Mouse (Mus musculus) liver, adult 2 months (tissue): ENCODE measurements around the gene Ly75.

Source experiments
- CTCF ChIP-seq: fragments of 200-500 bp; IDR thresholded peaks from 2 replicates; pipeline ENCODE4 v1.5.1; 2011; ENCODE audit warnings: low read depth, low read length, control low read depth
- POLR2A ChIP-seq: fragments of 200-500 bp; IDR thresholded peaks from 2 replicates; pipeline ENCODE4 v1.6.1; 2011; ENCODE audit warnings: low read length, control low read depth; ENCODE audit not compliant: insufficient read depth; ENCODE audit errors: extremely low read depth

GRCm38 (mm10) chr2:60409194-60409593 is 26.1 kb upstream of the Ly75 start:
- TF ChIP-seq POLR2A (no peak), CTCF (no peak)
